Mouse (Mus musculus): ENCODE data around the gene 4930432K21Rik. TPM values are rescaled to one million over a fixed set of nuclear protein-coding genes. Genes with fewer than 3 reads are reported as not detected.

The 4930432K21Rik gene
- total RNA-seq, 2 experiments from 2014 or later = 2.0 to 2.8 TPM

DNA sequence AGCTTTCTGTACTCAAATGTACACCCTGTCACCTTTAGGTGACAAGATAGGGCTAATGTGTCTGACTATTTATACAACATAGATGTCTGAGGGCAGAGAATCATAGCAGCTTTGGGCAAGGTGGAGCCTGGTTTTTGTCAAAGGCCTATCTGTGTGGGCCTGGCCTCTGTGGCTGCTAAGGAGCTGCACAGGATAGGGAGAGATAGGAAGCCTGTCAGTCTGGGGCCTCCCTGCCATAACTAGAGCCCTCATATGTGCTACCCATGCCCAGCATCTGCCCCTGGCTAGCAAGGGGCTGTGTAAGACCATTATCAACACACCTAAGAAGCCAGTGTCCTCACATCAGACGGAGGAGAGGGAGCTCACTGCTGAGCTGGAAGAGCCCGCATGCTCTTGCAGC, 19.9 kb downstream of the 4930432K21Rik start:
- Histone ChIP-seq H3K4me3 (no peak overlapping the region), H3K27ac (no peak overlapping the region)
- intact Hi-C loops (cut with DNase I) = no loop called here
- TF ChIP-seq CTCF (IDR thresholded peaks at IDR 0.05) = no peak
- DNase-seq (ENCODE audit: extremely low spot score in 1 of 2, low spot score in 2 of 2) = no peak

- TF ChIP-seq CTCF (IDR thresholded peaks at IDR 0.05) = no peak
- intact Hi-C loops (cut with DNase I) = loop anchor here (5.0 kb wide), 1 partner anchor 128 kb away; the partner anchor contains the start of genes Il27ra and Rln3
- no peak for DNase-seq (ENCODE audit: extremely low spot score in 1 of 2, low spot score in 2 of 2)
- Histone ChIP-seq H3K27ac (no peak overlapping the region), H3K4me3 (no peak overlapping the region)
Measured at GRCm38 (mm10) chr8:84170096-84170495, 22.3 kb downstream of the 4930432K21Rik start.

DNA sequence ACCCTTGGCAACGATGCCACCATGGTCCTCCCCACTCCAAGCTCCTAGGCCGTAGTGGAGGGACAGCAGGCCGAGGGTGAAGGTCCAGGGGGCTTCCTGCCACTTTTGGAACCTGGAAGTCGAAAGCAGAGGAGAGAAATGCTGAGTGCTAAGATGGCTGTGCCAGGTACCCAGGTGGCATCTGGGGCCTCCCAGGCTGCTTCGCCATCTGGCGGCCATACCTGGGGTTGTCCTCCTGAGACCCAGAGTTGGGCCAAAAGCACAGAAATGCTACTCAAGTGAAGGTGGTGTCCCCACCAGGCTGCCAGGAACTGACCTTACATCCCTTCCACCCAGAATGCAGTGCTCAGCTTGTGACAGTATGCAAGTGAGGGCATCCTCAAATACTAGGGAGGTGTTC, 26.0 kb downstream of the 4930432K21Rik start:
- no peak; the same call in 1 of the 2 replicates for TF ChIP-seq CTCF (IDR thresholded peaks at IDR 0.05)
- Histone ChIP-seq H3K27ac (no peak overlapping the region), H3K4me3 (no peak overlapping the region)
- no peak for DNase-seq (ENCODE audit: extremely low spot score in 1 of 2, low spot score in 2 of 2)
- intact Hi-C loops (cut with DNase I) = loop anchor here (5.0 kb wide), 1 partner anchor 132 kb away; the partner anchor contains the start of genes Il27ra and Rln3

DNA sequence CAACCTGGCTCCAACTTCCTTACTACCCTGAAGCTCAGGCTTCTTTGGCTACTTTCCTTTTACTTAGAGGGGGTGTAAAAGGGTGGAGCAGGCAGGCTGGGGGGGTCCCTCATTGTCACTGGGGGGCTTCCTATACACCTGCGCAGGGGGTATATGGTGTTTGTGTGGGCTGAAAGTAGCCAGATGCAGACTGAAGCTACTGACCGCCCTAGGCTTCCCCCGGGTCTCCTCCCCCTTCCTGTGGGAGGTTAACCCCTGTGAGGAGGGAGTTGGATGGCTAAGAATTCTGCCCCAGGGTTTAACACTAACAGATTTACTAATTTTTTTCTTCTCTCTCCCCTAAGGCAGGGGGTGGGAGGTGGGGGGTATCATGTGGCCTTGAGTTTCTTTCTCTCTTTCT, 28.7 kb downstream of the 4930432K21Rik start:
- DNase-seq (ENCODE audit: extremely low spot score in 1 of 2, low spot score in 2 of 2) = no peak
- no peak for TF ChIP-seq CTCF (IDR thresholded peaks at IDR 0.05)
- intact Hi-C loops (cut with DNase I) = no loop called here
- no peak overlapping the region for H3K27ac ChIP-seq
- no peak overlapping the region for H3K4me3 ChIP-seq

DNA sequence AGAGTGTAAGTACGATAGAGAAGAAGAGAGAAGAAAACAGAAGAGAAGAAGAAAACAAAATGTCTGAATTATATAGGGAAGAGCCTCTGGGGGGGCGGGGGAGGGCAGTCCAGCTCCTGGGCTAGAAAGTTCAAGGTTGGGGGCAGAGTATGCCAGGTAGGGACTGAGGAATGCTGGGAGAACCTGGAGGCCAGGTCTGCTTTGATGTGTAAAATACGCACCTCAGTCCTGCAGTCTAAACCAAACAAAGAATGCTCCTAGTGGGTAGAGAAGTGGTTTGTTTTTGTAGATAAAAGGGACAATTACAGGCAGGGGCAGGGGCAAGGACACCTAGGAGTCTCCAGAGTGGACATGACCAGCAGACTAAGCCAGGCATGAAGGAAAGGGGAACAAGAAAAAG, 29.6 kb downstream of the 4930432K21Rik start:
- intact Hi-C loops (cut with DNase I) = no loop called here
- Histone ChIP-seq H3K4me3 (no peak overlapping the region), H3K27ac (no peak overlapping the region)
- DNase-seq (ENCODE audit: extremely low spot score in 1 of 2, low spot score in 2 of 2) = no peak
- TF ChIP-seq CTCF (IDR thresholded peaks at IDR 0.05) = no peak

GRCm38 (mm10) chr8:84178592-84178991, 30.8 kb downstream of the 4930432K21Rik start:
- DNase-seq (ENCODE audit: extremely low spot score in 1 of 2, low spot score in 2 of 2) = no peak
- H3K4me3 ChIP-seq = no peak overlapping the region
- intact Hi-C loops (cut with DNase I) = no loop called here
- no peak for TF ChIP-seq CTCF (IDR thresholded peaks at IDR 0.05)
- H3K27ac ChIP-seq = no peak overlapping the region

- H3K27ac ChIP-seq = no peak overlapping the region
- H3K4me3 ChIP-seq = no peak overlapping the region
- TF ChIP-seq CTCF (IDR thresholded peaks at IDR 0.05) = no peak
- DNase-seq (ENCODE audit: extremely low spot score in 1 of 2, low spot score in 2 of 2) = no peak
- intact Hi-C loops (cut with DNase I) = no loop called here
Measured at GRCm38 (mm10) chr8:84179946-84180345, 32.1 kb downstream of the 4930432K21Rik start.

DNA sequence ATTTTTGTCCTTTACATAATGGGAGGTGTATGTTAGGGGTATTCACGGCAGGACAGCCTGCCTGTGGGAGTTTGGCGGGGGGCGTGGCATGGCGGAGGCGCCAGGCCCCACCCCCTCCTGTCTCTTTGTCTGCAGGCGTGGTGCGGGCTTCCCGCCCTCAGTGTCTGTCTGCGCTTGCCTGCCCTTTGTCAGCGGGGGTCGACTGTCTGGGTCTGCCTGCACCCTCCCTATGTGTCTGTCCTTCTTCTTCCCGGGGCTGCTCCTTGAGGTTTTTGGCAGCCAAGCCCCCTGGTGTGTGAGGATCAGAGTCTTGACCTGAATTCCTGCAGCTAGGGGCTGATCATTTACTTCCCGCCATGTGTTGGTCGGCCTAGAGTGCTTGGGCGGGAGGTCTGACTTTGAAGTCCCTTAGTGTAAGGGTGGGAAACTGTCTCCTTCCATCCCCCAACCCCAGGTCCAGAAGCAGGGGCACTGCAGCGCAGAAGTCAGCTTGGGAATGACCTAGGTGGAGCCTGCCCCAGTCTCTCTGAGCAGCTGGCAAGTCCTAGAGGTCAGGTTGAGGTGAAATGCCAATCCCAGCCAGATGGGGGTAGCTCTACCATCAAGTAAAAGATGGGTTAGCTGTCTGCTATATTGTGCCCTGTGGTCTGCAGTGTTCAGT, 32.8 kb downstream of the 4930432K21Rik start:
- no peak overlapping the region for H3K27ac ChIP-seq
- DNase-seq (ENCODE audit: extremely low spot score in 1 of 2, low spot score in 2 of 2) = no peak
- intact Hi-C loops (cut with DNase I) = no loop called here

DNA sequence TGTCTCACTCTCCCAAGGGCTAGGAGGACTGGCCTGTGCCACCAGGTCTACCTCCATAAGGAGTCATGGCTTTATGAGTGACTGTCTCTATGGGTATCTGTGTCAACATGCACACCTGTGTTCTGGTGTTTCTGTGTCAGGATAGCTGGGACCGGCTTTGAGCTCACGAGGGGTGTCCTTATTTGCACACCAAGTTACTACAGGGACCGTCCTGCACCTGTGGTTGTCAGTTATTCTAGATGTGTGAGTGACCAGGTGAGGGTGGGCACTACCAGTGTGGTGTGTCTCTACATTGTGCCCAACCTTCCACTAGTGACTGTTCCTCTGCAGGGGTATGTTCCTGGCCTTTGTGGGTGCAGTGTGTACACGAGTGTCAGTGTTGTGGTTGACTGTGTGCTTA, 35.0 kb downstream of the 4930432K21Rik start:
- intact Hi-C loops (cut with DNase I) = no loop called here
- DNase-seq (ENCODE audit: extremely low spot score in 1 of 2, low spot score in 2 of 2) = no peak
- H3K27ac ChIP-seq = no peak overlapping the region
- peak overlapping the region; percentile 63 for H3K4me3 ChIP-seq
- no peak for TF ChIP-seq CTCF (IDR thresholded peaks at IDR 0.05)

More for the DNA sequence above, 32.8 kb downstream of the 4930432K21Rik start:
- TF ChIP-seq CTCF (IDR thresholded peaks at IDR 0.05) = no peak
- no peak overlapping the region for H3K4me3 ChIP-seq

DNA sequence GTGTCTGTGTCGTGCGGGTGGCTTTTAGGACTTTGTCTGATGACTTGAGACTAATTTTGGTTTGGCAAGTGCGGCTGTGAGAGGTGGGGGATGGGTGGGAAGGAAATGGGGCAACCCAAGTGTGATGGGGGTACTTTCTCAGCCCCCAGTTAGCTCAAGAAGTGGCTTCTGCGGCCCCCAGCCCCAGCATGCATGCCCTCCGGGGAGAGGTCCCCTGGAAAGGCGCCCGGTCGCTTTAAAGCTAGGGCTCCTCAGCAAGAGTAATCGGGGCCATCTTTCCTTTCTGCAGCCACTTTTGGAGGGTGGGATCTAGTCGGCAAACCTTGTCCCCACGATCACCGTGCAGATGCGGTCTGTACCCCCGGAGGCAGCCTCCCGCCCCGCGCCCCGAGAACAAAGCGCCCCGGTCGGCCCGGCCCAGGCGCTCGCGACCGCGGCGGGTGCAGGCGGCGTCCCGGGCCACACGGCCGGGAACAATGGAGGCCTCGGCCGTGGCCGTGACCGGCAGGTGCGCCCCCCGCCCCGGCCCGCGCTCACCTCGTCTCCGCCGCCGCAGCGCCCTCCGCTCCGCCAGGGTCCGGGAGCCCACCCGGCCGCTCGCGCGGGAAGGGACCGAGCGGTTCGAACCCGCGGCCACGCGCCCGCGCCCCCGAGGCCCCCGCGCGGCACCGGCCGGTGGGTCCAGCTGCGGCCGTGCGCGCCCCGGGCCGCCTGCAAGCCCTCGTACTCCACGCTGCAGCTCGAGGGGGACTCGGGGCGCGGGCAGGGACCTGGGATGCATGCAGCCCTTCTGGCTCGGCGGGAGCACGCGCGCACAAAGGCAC, 35.6 kb downstream of the 4930432K21Rik start:
- Histone ChIP-seq H3K4me3 (peak overlapping the region; percentile 63), H3K27ac (peak overlapping the region; percentile 67)
- intact Hi-C loops (cut with DNase I) = no loop called here
- DNase-seq (ENCODE audit: extremely low spot score in 1 of 2, low spot score in 2 of 2) = no peak
- TF ChIP-seq CTCF (IDR thresholded peaks at IDR 0.05) = no peak

DNA sequence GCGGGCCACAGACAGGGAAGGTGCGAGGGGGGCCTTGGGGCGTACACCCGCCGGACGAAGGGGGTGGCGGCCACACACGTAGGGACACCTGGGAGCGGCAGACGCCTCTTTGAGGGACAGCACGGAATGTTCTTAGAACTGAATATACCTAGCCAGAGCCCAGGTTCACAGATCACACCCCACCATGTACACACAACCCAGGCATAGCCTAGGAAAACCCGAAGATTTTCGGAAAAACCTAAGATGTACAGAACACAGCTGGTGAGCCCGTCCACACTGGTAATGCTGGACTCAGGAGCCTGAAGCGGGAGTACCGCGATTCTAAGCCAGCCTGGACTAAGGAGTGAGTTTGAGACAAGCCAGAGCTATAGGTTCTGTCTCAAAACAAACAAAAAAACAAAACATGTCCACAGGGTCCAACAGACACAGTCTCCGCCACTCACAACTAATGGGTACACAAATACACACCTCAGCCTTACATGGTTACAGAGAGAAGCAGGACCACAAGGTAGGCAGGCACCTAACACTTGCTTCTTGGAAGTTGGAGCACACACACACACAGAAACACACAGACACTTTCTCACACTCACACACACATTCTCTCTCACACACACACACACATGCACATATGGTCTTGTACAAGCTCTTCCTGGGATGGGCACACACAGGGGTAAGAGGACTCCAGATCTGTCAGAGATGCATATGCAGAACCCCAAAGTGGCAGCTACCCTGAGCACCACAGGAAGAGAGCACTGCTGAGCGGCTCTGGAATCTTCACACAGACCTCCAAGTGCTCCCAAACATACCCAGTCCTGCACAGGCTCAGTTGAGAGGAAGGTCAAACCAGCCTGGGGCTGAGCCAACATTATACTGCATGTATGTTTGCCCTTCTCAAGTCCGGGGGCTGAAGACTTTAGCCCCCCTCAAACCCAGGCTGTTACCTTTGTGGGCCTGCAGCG, 36.5 kb downstream of the 4930432K21Rik start:
- peak overlapping the region; percentile 57 for H3K27ac ChIP-seq
- TF ChIP-seq CTCF (IDR thresholded peaks at IDR 0.05) = no peak
- DNase-seq (ENCODE audit: extremely low spot score in 1 of 2, low spot score in 2 of 2) = no peak
- H3K4me3 ChIP-seq = peak overlapping the region; percentile 63
- intact Hi-C loops (cut with DNase I) = loop anchor here (5.0 kb wide), 1 partner anchor 88 kb away; the partner anchor contains the start of gene Ccdc130

All from left cerebral cortex, adult 2 months (tissue).